Mouse (Mus musculus) layer of hippocampus, adult 2 months (tissue): ENCODE data around the gene Fbxo10. TPM values are rescaled to one million over a fixed set of nuclear protein-coding genes. Genes with fewer than 3 reads are reported as not detected.
"Not testable (repeated sequence)": the region's sequence is repeated elsewhere in the genome, so short reads cannot be mapped to it uniquely, and the experiment has no call there.

Experiments
- DNase-seq, 2 experiments: peaks; one replicate each; pipeline ENCODE4 v3.0.0; 2022; ENCODE audit warnings: low spot score in 2 of 2
- H3K27ac ChIP-seq: fragments of 200-600 bp; 2 replicates; pipeline ENCODE4 v1.8.1; 2022
- H3K4me3 ChIP-seq: fragments of 200-600 bp; 2 replicates; pipeline ENCODE4 v1.8.1; 2022; ENCODE audit warnings: mild to moderate bottlenecking
- CTCF ChIP-seq: fragments of 200-600 bp; conservative IDR thresholded peaks from 2 replicates; pipeline ENCODE4 v1.8.1; 2022; ENCODE audit warnings: antibody characterized with exemption, mild to moderate bottlenecking, moderate library complexity
- long read RNA-seq, 2 experiments: library from polyadenylated mRNA; stranded (forward); transcript quantifications; one replicate each; pipeline ENCODE4 v2.0.0; 2021; ENCODE audit warnings: borderline mapping rate in 2 of 2
- total RNA-seq, 2 experiments: library from RNA; stranded (reverse); gene quantifications; 2 replicates each; pipeline ENCODE4 v1.2.3; 2021

Gene Fbxo10
- 10 to 100 TPM; 46.1 to 48.0 TPM for total RNA-seq
- long read RNA-seq, experiment 1, full-length matches to known transcripts: 13 of 29 reads
- long read RNA-seq, experiment 1, partial matches to known transcripts: 4 of 29 reads
- long read RNA-seq, experiment 1, other reads (novel, unspliced or antisense): 12 of 29 reads
- long read RNA-seq, experiment 2, full-length matches to known transcripts: 19 of 31 reads
- long read RNA-seq, experiment 2, partial matches to known transcripts: 10 of 31 reads
- long read RNA-seq, experiment 2, other reads (novel, unspliced or antisense): 2 of 31 reads

DNA sequence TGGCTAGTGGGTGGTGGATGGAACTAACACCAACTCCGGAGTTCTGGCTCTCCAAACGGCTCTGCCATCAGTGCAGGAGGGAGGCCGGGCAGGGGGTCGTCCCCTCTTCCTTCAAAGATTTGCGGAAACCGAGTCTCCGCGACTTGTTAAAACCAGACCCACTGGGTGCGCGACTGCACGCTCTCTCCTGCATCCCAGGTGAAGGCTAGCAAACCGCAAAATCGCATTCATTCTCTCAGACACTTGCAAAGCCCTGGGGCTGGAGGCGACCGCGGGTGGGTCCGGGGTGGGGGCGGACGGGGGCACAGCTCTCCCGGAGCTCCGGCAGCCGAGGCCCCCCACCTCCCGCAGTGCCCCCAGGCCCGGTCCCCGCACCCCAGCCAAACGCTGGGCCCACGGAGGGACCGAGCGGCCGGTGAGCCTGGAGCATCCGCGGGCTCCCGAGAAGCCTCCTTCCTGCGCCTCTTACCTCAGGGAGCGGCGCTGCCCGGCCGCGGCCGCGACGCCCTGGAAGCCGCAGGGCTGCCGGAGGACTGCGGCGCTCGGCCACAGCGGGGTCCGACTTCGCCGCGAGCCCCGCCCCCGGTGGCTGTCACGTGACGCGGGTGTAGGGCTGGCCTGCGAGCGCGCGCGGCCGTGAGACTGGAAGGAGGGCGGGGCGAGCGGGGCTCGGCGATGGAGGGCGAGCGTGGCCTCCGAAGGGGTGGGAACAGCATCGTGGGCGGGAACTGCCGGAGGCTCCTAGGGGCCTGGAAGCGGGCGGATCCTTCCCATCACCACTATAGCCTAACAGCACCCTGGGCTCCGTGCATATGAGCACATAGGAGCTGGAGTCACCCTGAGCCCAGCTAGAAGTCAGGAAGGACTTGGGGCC, at the start of gene Fbxo10:
TSS of gene Fbxo10 (minus strand) at position 584 of the 874 bp plus-strand sequence.
- TF ChIP-seq CTCF: no peak
- Histone ChIP-seq H3K27ac (peak within 1 kb of the TSS; percentile 95), H3K4me3 (peak within 1 kb of the TSS; percentile 93)
- DNase-seq: peak; percentile 91 to 93

DNA sequence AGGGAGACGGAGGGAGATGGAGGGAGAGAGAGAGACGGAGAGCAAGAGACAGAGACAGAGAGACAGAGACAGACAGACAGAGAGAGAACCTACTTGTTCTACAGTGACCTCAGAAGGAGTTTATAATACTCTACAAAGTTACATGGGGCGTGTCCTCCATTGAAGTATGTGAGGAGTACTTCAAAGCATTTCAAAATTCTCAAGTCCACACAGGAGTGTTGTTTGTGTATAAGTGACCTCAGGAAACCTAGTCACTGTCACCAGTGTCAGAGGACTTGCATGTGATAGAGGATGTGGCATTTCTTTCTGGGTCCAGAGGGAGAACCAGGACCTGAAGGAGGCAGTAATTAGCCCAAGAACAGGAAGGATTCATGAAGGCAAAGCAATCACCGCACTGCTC, 46.6 kb upstream of the Fbxo10 start:
- no peak for TF ChIP-seq CTCF
- H3K4me3 ChIP-seq: no peak overlapping the region

DNA sequence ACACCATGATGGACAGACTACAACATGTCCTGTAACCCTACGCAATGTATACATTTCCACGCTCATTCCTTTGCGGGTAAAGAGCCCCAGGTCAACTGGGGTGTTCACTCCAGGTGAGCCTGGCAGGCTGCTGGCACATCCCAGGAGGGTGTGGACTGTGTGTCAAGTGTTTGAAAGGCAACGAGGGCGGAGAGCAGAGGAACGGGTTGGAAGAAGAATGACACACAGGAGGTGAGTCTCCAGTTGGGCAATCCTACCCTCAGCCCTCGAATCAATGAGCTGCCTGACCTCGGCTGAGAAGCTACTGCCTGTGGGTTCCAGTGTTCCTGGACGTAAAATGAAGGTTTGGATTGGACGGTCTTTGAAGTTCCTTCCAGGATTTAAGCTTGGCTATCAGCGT, 36.9 kb upstream of the Fbxo10 start:
- Histone ChIP-seq H3K27ac (no peak overlapping the region), H3K4me3 (no peak overlapping the region)
- TF ChIP-seq CTCF: no peak
- no peak for DNase-seq

More for the DNA sequence above, 46.6 kb upstream of the Fbxo10 start:
- no peak overlapping the region for H3K27ac ChIP-seq
- DNase-seq: no peak

DNA sequence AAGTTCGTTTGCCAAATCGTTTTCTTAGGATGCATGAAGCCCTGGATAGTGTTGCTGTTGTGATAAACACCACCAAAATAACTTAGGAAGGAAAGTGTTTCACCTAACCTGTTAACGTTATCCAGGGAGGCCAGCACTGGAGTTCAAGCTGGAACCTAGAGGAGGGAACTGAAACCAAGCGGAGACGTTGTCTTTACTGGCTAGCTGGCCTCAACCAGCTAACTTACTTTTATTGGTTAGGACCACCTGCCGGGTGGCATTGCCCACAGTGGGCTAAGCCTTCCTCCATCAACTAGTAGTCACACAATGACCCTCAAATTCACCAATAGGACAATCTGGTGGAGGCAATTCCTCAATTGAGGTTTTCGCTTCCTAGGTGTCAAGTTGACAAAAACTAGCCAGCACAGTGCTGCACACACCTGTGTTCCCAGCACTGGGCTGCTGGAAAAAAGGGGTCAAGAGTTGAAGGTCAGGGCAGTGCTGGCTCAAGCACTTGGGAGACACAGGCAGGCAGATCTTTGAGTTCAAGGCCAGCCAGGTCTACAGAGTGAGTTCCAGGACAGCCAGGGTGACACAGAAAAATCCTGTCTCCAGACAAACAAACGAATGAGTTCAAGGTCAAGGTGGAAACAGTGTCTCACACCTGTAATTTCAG, 24.2 kb upstream of the Fbxo10 start:
- DNase-seq: no peak
- H3K27ac ChIP-seq: peak overlapping the region; percentile 88
- peak overlapping the region; percentile 70; the same call in 1 of the 2 replicates for H3K4me3 ChIP-seq
- no peak for TF ChIP-seq CTCF

DNA sequence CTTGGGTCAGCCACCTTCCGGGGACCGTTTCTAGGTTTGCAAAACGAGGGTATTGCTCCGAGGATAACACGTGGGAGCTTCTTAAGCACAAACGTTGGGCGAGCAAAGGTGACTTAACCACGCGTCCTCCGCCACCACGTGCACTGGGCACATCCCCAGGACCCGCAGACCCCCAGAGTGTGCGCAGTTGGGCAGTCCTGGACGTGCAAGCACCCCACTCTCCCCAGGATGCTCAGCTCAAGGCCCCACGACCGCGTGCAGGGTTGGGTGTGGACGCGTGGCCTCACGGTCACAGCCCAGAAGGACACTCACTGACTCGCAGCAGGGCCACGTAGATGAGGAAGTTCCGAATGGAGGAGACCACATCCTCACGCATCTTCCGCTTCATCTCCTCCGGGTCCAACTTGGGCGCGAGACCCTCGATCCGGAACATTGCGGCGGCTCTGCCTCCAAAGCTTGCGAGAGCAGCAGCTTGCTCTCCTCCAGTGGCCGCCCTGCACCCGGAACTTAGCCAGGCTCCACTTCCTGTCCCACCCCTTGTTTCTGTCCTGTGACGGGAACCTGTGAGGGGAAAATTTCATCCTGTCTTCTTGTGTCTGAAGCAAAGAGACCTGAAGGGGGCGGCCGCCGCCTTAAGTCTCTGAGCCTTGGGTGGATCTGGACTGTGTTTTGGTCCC, 23.3 kb upstream of the Fbxo10 start, which contains the start of gene Tomm5:
TSS of gene Tomm5 (minus strand) at position 514 of the 677 bp plus-strand sequence.
- Histone ChIP-seq H3K27ac (peak within 1 kb of the TSS; percentile 88), H3K4me3 (peak within 1 kb of the TSS; percentile 70)
- peak; percentile 93 for TF ChIP-seq CTCF
- DNase-seq: peak; percentile 94 to 95

DNA sequence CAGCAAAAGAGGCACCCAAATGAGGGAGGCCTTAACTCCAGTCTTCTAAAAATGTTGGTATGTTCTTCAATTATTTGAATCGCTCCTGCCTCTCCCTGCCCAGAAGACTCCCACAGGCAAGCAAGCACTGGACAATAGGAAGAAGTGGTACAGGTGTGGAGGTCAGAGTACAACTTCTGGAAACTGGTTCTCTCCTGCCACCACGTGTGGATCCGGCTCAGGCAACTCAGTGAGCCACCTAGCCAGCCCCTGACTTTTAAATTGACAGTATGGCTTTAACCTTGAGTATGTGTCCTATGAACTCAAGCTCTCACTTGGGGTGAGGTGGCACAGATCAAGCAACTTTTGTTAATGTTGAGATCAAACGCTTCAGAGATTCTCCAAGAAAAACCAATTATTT, 22.7 kb upstream of the Fbxo10 start:
- DNase-seq: no peak
- peak overlapping the region; percentile 70 for H3K4me3 ChIP-seq
- no peak for TF ChIP-seq CTCF
- peak overlapping the region; percentile 88; the same call in 1 of the 2 replicates for H3K27ac ChIP-seq

DNA sequence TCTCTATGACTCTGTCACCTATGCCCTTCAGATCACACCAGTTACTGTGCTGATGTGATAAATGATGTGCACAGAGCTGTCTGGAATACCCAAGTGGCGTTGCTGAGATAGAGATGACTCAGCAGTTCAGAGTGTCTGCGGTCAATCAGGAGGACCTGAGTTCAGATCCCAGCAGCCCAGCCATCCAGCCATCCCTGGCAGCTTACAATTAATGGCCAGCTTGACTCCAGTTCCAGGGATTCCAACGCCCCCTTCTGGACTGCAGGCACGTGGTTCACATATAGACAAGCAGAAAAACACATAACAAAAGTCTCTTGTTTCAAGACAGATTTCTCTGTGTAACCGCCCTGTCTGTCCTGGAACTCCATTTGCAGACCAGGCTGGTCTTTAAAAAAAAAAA, 22.0 kb upstream of the Fbxo10 start:
- DNase-seq: no peak
- H3K27ac ChIP-seq: no peak overlapping the region
- TF ChIP-seq CTCF: 0 out of 2 replicates have a peak, but pooled peaks have one; percentile 9
- H3K4me3 ChIP-seq: peak overlapping the region; percentile 70; the same call in 1 of the 2 replicates

DNA sequence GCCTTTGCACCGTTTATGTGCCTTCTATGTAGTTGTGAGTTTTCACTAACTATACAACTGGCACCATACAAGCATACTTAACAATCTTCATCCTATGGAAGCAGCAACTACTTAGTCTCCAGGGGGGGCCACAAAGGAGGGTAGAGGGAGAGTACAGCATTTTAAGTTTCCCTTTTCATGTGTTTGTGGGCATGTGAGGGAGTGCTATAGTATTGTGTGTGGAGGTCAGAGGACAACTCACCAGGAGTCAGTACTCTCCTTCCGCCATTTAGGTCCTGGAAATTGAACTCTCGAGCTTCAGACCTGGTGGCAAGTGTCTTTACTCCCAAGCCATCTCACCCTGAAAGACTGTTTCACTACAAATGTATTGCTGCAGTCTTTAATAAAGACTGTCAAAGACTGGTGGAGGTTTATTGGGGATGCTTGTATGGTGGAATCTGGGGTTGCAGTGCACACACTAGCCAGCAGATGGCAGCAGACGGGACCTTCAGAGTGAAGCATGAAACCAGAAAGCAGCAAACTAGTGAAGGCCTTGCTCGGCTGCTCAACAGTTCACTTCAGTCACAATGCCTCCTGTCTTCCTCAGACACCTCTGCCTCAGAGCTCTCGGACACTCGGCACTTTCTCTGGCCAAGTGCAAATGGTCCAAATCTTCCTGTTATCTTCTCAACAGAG, 12.9 kb upstream of the Fbxo10 start:
- no peak overlapping the region for H3K4me3 ChIP-seq
- peak in 1 of 2 experiments; percentile 82 for DNase-seq
- peak; percentile 98 for TF ChIP-seq CTCF
- no peak overlapping the region for H3K27ac ChIP-seq

DNA sequence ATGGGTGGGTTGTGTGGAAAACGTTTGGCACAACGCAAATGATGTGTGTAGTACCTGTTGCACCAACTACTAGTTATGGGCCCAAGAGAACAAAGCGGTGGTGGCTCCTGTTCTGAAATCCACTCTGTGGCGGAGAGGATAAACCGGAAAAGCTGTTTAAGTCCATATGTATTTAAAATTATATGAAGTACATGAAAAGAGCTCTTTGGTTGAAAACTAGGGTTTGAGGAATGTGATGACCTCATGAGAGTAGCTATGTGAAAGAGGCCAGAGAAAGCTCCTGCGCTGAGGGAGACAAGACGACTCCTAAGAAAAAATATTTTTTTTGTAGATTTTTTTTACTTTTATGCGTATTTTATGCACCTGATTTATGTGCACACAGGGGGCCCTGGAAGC, 489 bp upstream of the Fbxo10 start:
- peak overlapping the region; percentile 95; the same call in 1 of the 2 replicates for H3K27ac ChIP-seq
- no peak for DNase-seq
- no peak for TF ChIP-seq CTCF
- peak overlapping the region; percentile 93 for H3K4me3 ChIP-seq

DNA sequence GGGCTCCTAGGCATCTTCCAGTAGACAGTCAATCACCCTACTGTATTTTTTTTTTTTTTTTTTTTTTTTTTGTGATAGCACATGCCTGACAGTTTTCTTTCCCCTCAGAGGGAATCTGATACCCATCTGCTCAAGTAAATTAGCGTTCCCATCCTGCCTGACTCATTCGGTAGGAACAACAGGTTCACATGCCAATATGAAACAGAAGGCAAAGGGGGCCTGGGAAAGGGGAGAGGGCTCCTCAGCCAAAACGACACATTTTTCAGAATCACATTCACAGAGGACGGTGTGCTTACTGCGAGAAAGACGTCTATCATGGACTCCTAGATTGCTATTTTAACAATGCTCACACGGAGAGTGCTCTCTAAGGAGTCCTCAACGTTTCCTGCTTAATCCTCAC, 917 bp downstream of the Fbxo10 start:
- H3K27ac ChIP-seq: peak overlapping the region; percentile 95
- peak overlapping the region; percentile 93 for H3K4me3 ChIP-seq
- DNase-seq: peak; percentile 57
- TF ChIP-seq CTCF: no peak

DNA sequence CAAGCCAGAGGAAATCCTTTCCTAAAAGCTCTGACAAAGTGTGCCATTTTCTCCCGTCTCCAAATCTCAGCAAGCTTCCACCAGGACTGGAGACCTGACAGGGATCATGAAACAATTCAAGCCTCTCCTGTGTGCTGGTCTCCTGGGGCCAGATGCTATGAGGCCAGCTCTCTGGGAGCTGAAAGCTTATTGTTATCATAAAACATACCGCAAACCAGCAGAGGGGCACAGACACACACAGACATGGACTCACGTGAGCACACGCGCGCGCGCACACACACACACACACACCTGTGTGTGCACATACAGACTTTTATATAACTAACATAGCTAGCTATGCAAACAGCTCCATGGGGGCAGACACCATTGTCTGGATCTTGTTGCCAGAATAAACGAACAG, 1.5 kb downstream of the Fbxo10 start:
- Histone ChIP-seq H3K27ac (peak overlapping the region; percentile 95), H3K4me3 (peak overlapping the region; percentile 93)
- no peak for TF ChIP-seq CTCF
- DNase-seq: no peak

DNA sequence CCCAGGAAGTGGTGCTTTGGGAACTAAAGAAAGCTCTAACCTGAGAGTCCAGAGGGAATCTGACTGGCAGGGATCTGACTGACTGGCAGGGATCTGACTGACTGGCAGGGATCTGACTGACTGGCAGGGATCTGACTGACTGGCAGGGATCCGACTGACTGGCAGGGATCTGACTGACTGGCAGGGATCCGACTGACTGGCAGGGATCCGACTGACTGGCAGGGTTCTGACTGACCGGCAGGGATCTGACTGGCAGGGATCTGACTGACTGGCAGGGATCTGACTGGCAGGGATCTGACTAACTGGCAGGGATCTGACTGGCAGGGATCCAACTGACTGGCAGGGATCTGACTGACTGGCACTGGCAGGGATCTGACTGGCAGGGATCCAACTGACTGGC, 3.4 kb downstream of the Fbxo10 start:
- not testable (repeated sequence) for H3K4me3 ChIP-seq, DNase-seq, H3K27ac ChIP-seq
